In genomic region chr7:79391471-79391870, GRCm38 (mm10) we compare ENCODE assay signal across 8 mouse cellular contexts. TPM values are rescaled to one million over a fixed set of nuclear protein-coding genes. Genes with fewer than 3 reads are reported as not detected.
DNase-seq lines count a peak whose midpoint lies in the region; ATAC-seq and TF ChIP-seq lines count a peak whose summit lies in the region.

No protein-coding gene starts in this region.

- 0% methylated on average over 3 of the region's 3 CpGs for WGBS in lung, embryonic 16.5 days
- 3% methylated on average over 3 of the region's 3 CpGs for WGBS in embryonic facial prominence, embryonic 13.5 days
- 8% methylated on average over 3 of the region's 3 CpGs for WGBS in intestine, postnatal 0 days
- 17% methylated on average over 3 of the region's 3 CpGs for WGBS in neural tube, embryonic 15.5 days

- no peak for DNase-seq in lung, postnatal 10 days
- no peak for DNase-seq in right cerebral cortex, adult 18-20 months
- no peak for DNase-seq in testis, postnatal 10 days (ENCODE audit: low spot score)
- DNase-seq in lung, postnatal 25 days (ENCODE audit: low spot score): no peak

- H3K4me2 ChIP-seq in lung, embryonic 16.5 days (ENCODE audit: low read depth, low read length): peak overlapping the region; percentile 66
- peak overlapping the region; percentile 83 for H3K4me2 ChIP-seq in embryonic facial prominence, embryonic 13.5 days
- H3K4me2 ChIP-seq in intestine, postnatal 0 days (replicated peaks; ENCODE audit: low read depth): peak overlapping the region; percentile 81
- peak overlapping the region; percentile 99 for H3K4me2 ChIP-seq in neural tube, embryonic 15.5 days

- peak; percentile 8; the same call in 1 of the 2 replicates for ATAC-seq in lung, embryonic 16.5 days (ENCODE audit: low read depth)
- no peak for ATAC-seq in embryonic facial prominence, embryonic 13.5 days (ENCODE audit: insufficient number of reproducible peaks, insufficient read depth, low FRiP score, low TSS enrichment, low read depth)
- ATAC-seq in intestine, postnatal 0 days: no peak
- ATAC-seq in neural tube, embryonic 15.5 days (ENCODE audit: low FRiP score): no peak

- no peaks in the 10 kb centered on the region for H3K27me3 ChIP-seq in lung, embryonic 16.5 days (ENCODE audit: control insufficient read depth, insufficient read depth, low read depth, low read length)
- no peaks in the 10 kb centered on the region for H3K27me3 ChIP-seq in embryonic facial prominence, embryonic 13.5 days
- no peaks in the 10 kb centered on the region for H3K27me3 ChIP-seq in intestine, postnatal 0 days (replicated peaks; ENCODE audit: control insufficient read depth, insufficient read depth, low read length)
- no peaks in the 10 kb centered on the region for H3K27me3 ChIP-seq in neural tube, embryonic 15.5 days (replicated peaks)

- peaks cover 9% of the 10 kb centered on the region for H3K4me1 ChIP-seq in lung, embryonic 16.5 days (replicated peaks; ENCODE audit: control insufficient read depth, insufficient read depth, low read length)
- H3K4me1 ChIP-seq in embryonic facial prominence, embryonic 13.5 days: peaks cover 18% of the 10 kb centered on the region; the same call in 1 of the 2 replicates
- no peaks in the 10 kb centered on the region for H3K4me1 ChIP-seq in intestine, postnatal 0 days (replicated peaks; ENCODE audit: control insufficient read depth, insufficient read depth, low read length)
- peaks cover 16% of the 10 kb centered on the region for H3K4me1 ChIP-seq in neural tube, embryonic 15.5 days

- no peaks in the 10 kb centered on the region for H3K36me3 ChIP-seq in lung, embryonic 16.5 days (ENCODE audit: control insufficient read depth, insufficient read depth, low read length)
- H3K36me3 ChIP-seq in embryonic facial prominence, embryonic 13.5 days: no peaks in the 10 kb centered on the region
- H3K36me3 ChIP-seq in intestine, postnatal 0 days (ENCODE audit: control insufficient read depth, insufficient read depth): no peaks in the 10 kb centered on the region
- no peaks in the 10 kb centered on the region for H3K36me3 ChIP-seq in neural tube, embryonic 15.5 days

- TF ChIP-seq CTCF in intestine, postnatal 0 days (IDR thresholded peaks at IDR 0.05; ENCODE audit: low read depth): no peak

- peak overlapping the region; percentile 72 for H3K9ac ChIP-seq in lung, embryonic 16.5 days (ENCODE audit: low read length)
- H3K9ac ChIP-seq in embryonic facial prominence, embryonic 13.5 days: peak overlapping the region; percentile 79
- H3K9ac ChIP-seq in intestine, postnatal 0 days (ENCODE audit: low read depth, low read length): peak overlapping the region; percentile 53; the same call in 1 of the 2 replicates
- H3K9ac ChIP-seq in neural tube, embryonic 15.5 days (replicated peaks): peak overlapping the region; percentile 70

- H3K9me3 ChIP-seq in lung, embryonic 16.5 days (ENCODE audit: control insufficient read depth, low read length): no peaks in the 10 kb centered on the region
- H3K9me3 ChIP-seq in embryonic facial prominence, embryonic 13.5 days: no peaks in the 10 kb centered on the region
- no peaks in the 10 kb centered on the region for H3K9me3 ChIP-seq in intestine, postnatal 0 days (ENCODE audit: control insufficient read depth)
- H3K9me3 ChIP-seq in neural tube, embryonic 15.5 days (replicated peaks): no peaks in the 10 kb centered on the region

- peak overlapping the region; percentile 63 for H3K4me3 ChIP-seq in lung, embryonic 16.5 days (ENCODE audit: low read length)
- H3K4me3 ChIP-seq in embryonic facial prominence, embryonic 13.5 days: peak overlapping the region; percentile 65
- peak overlapping the region; percentile 51 for H3K4me3 ChIP-seq in intestine, postnatal 0 days (ENCODE audit: low read depth, low read length)
- peak overlapping the region; percentile 61 for H3K4me3 ChIP-seq in neural tube, embryonic 15.5 days (replicated peaks)

- H3K27ac ChIP-seq in lung, embryonic 16.5 days (ENCODE audit: low read length): peak overlapping the region; percentile 63; the same call in 1 of the 2 replicates
- peak overlapping the region; percentile 93 for H3K27ac ChIP-seq in embryonic facial prominence, embryonic 13.5 days
- H3K27ac ChIP-seq in intestine, postnatal 0 days (ENCODE audit: low read depth, low read length): 0 out of 2 replicates have a peak overlapping the region, but pooled peaks have one; percentile 28
- H3K27ac ChIP-seq in neural tube, embryonic 15.5 days (replicated peaks): peak overlapping the region; percentile 86

RNA-seq across cellular contexts. Expression of gene Fanci, which starts 0.3 kb away (rescaled TPM):
- polyA plus RNA-seq in lung, embryonic 16.5 days (2015; fragmentation: Nextera tagmentation; extraction: Ambion mirVana): 12.8 and 13.7 TPM in 2 replicates
- 9.1 and 9.5 TPM in 2 replicates for polyA plus RNA-seq in embryonic facial prominence, embryonic 13.5 days (2015; fragmentation: Nextera tagmentation; extraction: Ambion mirVana)
- 1.2 TPM in 2 replicates for polyA plus RNA-seq in intestine, postnatal 0 days (2015; fragmentation: Nextera tagmentation; extraction: Ambion mirVana)
- 1.6 and 3.9 TPM in 2 replicates for polyA plus RNA-seq in neural tube, embryonic 15.5 days (2015; fragmentation: Nextera tagmentation; extraction: Ambion mirVana)

RNA-seq across cellular contexts. Expression of gene Rlbp1, which starts 4.6 kb away (rescaled TPM):
- polyA plus RNA-seq in lung, embryonic 16.5 days (2015; fragmentation: Nextera tagmentation; extraction: Ambion mirVana): 0.40 and 0.49 TPM in 2 replicates
- 1.1 and 2.7 TPM in 2 replicates for polyA plus RNA-seq in embryonic facial prominence, embryonic 13.5 days (2015; fragmentation: Nextera tagmentation; extraction: Ambion mirVana)
- polyA plus RNA-seq in intestine, postnatal 0 days (2015; fragmentation: Nextera tagmentation; extraction: Ambion mirVana): 0.20 and 0.37 TPM in 2 replicates
- polyA plus RNA-seq in neural tube, embryonic 15.5 days (2015; fragmentation: Nextera tagmentation; extraction: Ambion mirVana): 17.0 and 20.6 TPM in 2 replicates

Comparison
In these comparisons a context has a peak if more than half of its experiments do, and no peak if none do; other contexts are left out.
1. H3K27ac ChIP-seq: peak in every context shown above with its lines; median percentile 93 in embryonic facial prominence, embryonic 13.5 days; 86 in neural tube, embryonic 15.5 days; 63 in lung, embryonic 16.5 days; 28 in intestine, postnatal 0 days.